Mouse (Mus musculus): ENCODE results near the gene Tbc1d9b. TPM values are rescaled to one million over a fixed set of nuclear protein-coding genes. Genes with fewer than 3 reads are reported as not detected.
"Not testable (repeated sequence)": the region's sequence is repeated elsewhere in the genome, so short reads cannot be mapped to it uniquely, and the experiment has no call there.

The Tbc1d9b gene
- total RNA-seq, 2 experiments from 2014 or later, result 109 to 120 TPM

- no peak for DNase-seq (ENCODE audit: low spot score in 2 of 2)
- intact Hi-C loops (cut with DNase I), result no loop called here
Measured at GRCm38 (mm10) chr11:50162338-50163050, 31.3 kb downstream of the Tbc1d9b start.

GRCm38 (mm10) chr11:50168352-50168751, 37.2 kb downstream of the Tbc1d9b start:
- DNase-seq (ENCODE audit: low spot score in 2 of 2), result no peak
- intact Hi-C loops (cut with DNase I), result no loop called here

- intact Hi-C loops (cut with DNase I); DNase-seq (ENCODE audit: low spot score in 2 of 2): not testable (repeated sequence)
Measured at GRCm38 (mm10) chr11:50174111-50174729, 43.0 kb downstream of the Tbc1d9b start, which contains the start of gene Mrnip. Gene Mrnip (plus strand): TSS chr11:50174444.

GRCm38 (mm10) chr11:50174730-50175187, 43.6 kb downstream of the Tbc1d9b start:
- peak; percentile 94 to 98 for DNase-seq (ENCODE audit: low spot score in 2 of 2)
- intact Hi-C loops (cut with DNase I), result no loop called here

- intact Hi-C loops (cut with DNase I), result no loop called here
Measured at GRCm38 (mm10) chr11:50176351-50176750, 45.2 kb downstream of the Tbc1d9b start.

GRCm38 (mm10) chr11:50177111-50177510, 45.9 kb downstream of the Tbc1d9b start:
- peak in 1 of 2 experiments; percentile 71 for DNase-seq (ENCODE audit: low spot score in 2 of 2)
- intact Hi-C loops (cut with DNase I), result no loop called here

More at GRCm38 (mm10) chr11:50176351-50176750, 45.2 kb downstream of the Tbc1d9b start:
- DNase-seq (ENCODE audit: low spot score in 2 of 2), result no peak

- peak in 1 of 2 experiments; percentile 18 for DNase-seq (ENCODE audit: low spot score in 2 of 2)
- intact Hi-C loops (cut with DNase I), result no loop called here
Measured at GRCm38 (mm10) chr11:50178532-50179488, 47.6 kb downstream of the Tbc1d9b start.

GRCm38 (mm10) chr11:50180478-50181231, 49.5 kb downstream of the Tbc1d9b start:
- intact Hi-C loops (cut with DNase I), result no loop called here
- DNase-seq (ENCODE audit: low spot score in 2 of 2), result no peak

GRCm38 (mm10) chr11:50182702-50183101, 51.5 kb downstream of the Tbc1d9b start:
- intact Hi-C loops (cut with DNase I), result no loop called here
- no peak for DNase-seq (ENCODE audit: low spot score in 2 of 2)

GRCm38 (mm10) chr11:50184788-50185187, 53.6 kb downstream of the Tbc1d9b start:
- intact Hi-C loops (cut with DNase I), result no loop called here
- DNase-seq (ENCODE audit: low spot score in 2 of 2), result no peak

GRCm38 (mm10) chr11:50188682-50189081, 57.5 kb downstream of the Tbc1d9b start:
- no peak for DNase-seq (ENCODE audit: low spot score in 2 of 2)
- intact Hi-C loops (cut with DNase I), result no loop called here

- no peak for DNase-seq (ENCODE audit: low spot score in 2 of 2)
- intact Hi-C loops (cut with DNase I), result no loop called here
Measured at GRCm38 (mm10) chr11:50190362-50190761, 59.2 kb downstream of the Tbc1d9b start.

GRCm38 (mm10) chr11:50192278-50192677, 61.1 kb downstream of the Tbc1d9b start:
- intact Hi-C loops (cut with DNase I), result no loop called here
- no peak for DNase-seq (ENCODE audit: low spot score in 2 of 2)

- intact Hi-C loops (cut with DNase I), result no loop called here
Measured at GRCm38 (mm10) chr11:50194070-50194469, 62.9 kb downstream of the Tbc1d9b start.

GRCm38 (mm10) chr11:50194793-50195192, 63.6 kb downstream of the Tbc1d9b start:
- intact Hi-C loops (cut with DNase I), result no loop called here
- no peak for DNase-seq (ENCODE audit: low spot score in 2 of 2)

More at GRCm38 (mm10) chr11:50194070-50194469, 62.9 kb downstream of the Tbc1d9b start:
- no peak for DNase-seq (ENCODE audit: low spot score in 2 of 2)

GRCm38 (mm10) chr11:50197500-50197899, 66.3 kb downstream of the Tbc1d9b start:
- intact Hi-C loops (cut with DNase I), result no loop called here
- DNase-seq (ENCODE audit: low spot score in 2 of 2), result no peak

- intact Hi-C loops (cut with DNase I), result no loop called here
Measured at GRCm38 (mm10) chr11:50198219-50198846, 67.1 kb downstream of the Tbc1d9b start.

GRCm38 (mm10) chr11:50198916-50199315, 67.7 kb downstream of the Tbc1d9b start:
- no peak for DNase-seq (ENCODE audit: low spot score in 2 of 2)
- intact Hi-C loops (cut with DNase I), result no loop called here

More at GRCm38 (mm10) chr11:50198219-50198846, 67.1 kb downstream of the Tbc1d9b start:
- DNase-seq (ENCODE audit: low spot score in 2 of 2), result no peak

GRCm38 (mm10) chr11:50200613-50201012, 69.4 kb downstream of the Tbc1d9b start:
- intact Hi-C loops (cut with DNase I), result no loop called here
- no peak for DNase-seq (ENCODE audit: low spot score in 2 of 2)
